Mouse (Mus musculus) testis, postnatal 10 days (tissue): ENCODE data around the gene Krtcap3.

Experiments used
- DNase-seq: peaks from one replicate; pipeline ENCODE4 v3.0.0; 2021; ENCODE audit warnings: low spot score

Krtcap3 gene

DNA sequence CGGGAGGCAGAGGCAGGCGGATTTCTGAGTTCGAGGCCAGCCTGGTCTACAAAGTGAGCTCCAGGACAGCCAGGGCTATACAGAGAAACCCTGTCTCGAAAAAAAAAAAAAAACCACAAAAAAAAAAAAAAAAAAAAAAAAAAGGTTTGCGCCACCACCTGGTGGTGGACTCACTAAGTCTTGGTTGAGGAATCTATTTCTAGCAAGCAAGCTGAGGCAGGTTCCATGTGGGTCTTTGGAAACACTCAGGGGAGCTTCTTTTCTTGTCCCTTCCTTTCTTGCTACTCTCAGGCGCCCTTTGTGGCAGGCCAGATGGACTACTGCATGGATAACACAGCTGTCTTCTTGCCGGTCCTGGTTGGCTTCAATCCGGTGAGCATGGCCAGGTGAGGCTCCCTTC lies 50.4 kb downstream of the Krtcap3 start:
- DNase-seq, result no peak
